Mouse (Mus musculus): ENCODE data around the gene Defb19. TPM values are rescaled to one million over a fixed set of nuclear protein-coding genes. Genes with fewer than 3 reads are reported as not detected.

Gene Defb19
- polyA plus RNA-seq, 1 experiment: not detected

DNA sequence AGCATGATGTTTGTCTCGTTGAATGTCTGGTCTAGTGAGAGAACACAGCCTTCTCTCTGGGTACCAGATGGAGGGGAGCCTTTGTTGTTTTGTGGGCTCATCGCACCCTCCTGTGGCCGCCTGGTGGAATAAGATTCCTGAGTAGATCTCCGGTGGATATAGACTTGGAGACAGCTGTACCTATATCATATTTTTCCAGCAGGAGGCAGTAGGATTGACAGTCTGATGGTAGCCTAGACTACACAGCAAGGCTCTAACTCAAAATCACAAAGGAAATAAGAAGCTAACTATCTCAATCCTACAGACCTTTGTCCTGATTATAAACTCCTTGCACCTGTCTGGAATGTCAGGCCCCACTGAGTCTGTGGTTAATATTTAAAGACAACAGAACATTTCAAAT is 35.4 kb downstream of the Defb19 start:
- TF ChIP-seq GATA1 (IDR thresholded peaks at IDR 0.05; ENCODE audit: low read length): no peak

DNA sequence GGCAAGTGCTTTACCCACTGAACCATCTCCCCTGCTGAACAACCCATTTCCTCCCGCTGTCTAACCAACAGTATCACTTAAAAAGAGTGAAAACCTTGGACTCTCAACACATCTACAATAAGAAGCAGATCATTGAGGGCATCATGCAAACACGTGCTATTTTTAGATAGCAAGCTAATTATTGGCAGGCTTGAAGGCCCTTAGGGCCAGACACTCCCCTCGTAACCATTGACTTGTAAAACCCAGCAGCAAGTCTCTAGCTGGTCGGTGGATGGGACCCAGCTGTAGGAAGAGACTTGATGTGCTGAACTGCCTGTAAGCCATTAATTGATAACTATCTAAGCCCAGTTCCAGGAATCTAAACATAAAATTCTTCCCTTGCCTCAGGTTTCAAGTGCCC is 36.6 kb downstream of the Defb19 start:
- no peak for TF ChIP-seq GATA1 (IDR thresholded peaks at IDR 0.05; ENCODE audit: low read length)

DNA sequence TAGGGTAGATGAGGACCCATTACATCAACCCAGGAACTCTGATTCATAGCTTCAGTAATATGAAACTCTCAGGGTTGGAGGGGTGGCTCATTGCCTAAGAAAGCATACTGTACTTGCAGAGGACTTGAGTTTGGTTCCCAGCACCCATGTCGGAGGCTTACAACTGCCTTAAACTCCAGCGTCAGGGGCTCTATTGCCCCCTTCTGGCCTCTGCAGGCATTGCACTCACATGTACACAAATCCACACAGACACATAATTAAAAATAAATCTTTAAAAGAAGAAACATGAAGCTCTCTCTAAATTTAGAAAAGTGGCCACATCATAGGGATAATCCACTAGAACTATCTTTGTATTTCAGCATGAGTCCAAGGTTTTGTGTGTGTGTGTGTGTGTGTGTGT is 37.2 kb downstream of the Defb19 start:
- no peak for TF ChIP-seq GATA1 (IDR thresholded peaks at IDR 0.05; ENCODE audit: low read length)

DNA sequence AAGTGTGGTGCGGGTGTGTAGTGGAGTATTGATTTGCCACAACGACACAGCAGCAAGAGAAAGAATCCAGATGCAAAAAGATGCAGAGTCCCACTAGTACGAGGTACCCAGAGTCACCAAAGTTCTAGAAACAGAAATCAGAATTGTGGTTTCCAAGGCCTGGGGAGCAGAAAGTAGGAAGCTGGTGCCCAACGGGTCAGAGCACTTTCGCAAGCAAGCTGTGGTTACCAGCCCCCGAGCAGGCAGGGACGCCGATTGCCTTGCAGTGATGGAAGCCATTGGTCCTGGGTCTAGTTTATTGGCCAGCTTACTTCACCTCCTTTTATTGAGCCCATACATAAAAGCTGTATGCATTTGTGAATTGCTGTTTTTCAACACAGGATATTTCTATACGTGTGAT is 38.1 kb downstream of the Defb19 start:
- TF ChIP-seq GATA1 (IDR thresholded peaks at IDR 0.05; ENCODE audit: low read length): no peak

DNA sequence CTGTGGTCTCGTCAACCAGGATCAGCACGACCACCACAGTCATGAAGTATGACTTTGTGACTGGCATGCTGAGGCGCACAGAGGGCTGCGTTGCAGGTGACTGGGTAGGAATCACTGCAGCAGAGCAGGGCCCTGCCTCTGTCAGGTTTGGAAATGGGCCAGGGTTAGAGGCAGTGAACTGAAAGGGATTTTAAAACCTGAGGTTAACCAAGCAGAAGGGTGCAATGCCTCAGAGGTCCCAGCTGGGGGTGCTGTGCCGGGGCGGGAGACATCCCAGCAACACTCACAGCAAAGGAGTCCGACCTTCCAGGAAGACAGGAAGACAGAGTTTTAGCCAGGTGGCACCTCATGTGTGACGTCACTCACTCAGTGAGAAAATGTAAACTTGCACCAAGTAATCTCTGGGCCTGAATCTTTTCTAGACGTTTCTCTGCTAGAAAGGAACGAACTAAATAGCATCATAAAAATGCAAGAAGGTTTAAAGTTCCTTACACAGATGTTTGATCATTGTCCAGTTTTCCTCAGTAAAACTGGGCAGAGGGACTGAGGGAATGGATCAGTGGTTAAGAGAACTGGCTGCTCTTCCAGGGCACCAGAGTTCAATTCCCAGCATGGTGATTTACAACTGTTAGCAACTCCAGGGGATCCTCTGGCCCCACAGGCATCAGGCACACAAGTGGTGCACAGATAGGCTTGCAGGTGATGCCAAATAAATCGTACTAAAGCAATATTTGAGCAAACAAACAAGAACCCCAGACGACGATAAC is 40.0 kb downstream of the Defb19 start, which contains the start of gene Defb29:
Gene Defb29, minus strand, starts transcription at position 155 of the 767 bp plus-strand sequence.
- no peak for TF ChIP-seq GATA1 (IDR thresholded peaks at IDR 0.05; ENCODE audit: low read length)

Other genes starting within 250 kb of the Defb19 start
- 246 and 263 TPM in 2 replicates for gene Rbck1, start 247.7 kb downstream of the Defb19 start, polyA plus RNA-seq (2012)
- gene Trib3, start 236.3 kb downstream of the Defb19 start, polyA plus RNA-seq (2012): 31.8 and 47.3 TPM in 2 replicates
- gene Nrsn2, start 203.7 kb downstream of the Defb19 start, polyA plus RNA-seq (2012): not detected in 2 replicates
- 55.7 and 57.5 TPM in 2 replicates for gene Sox12, start 182.2 kb downstream of the Defb19 start, polyA plus RNA-seq (2012)
- gene Zcchc3, start 165.3 kb downstream of the Defb19 start, polyA plus RNA-seq (2012): 23.4 and 24.1 TPM in 2 replicates
- gene 6820408C15Rik, start 164.7 kb downstream of the Defb19 start, polyA plus RNA-seq (2012): 0.06 and 0.08 TPM in 2 replicates
- not detected in 2 replicates for gene Defb23, start 115.7 kb downstream of the Defb19 start, polyA plus RNA-seq (2012)
- not detected in 2 replicates for gene Defb20, start 103.2 kb downstream of the Defb19 start, polyA plus RNA-seq (2012)
- not detected in 2 replicates for gene Defb22, start 90.2 kb downstream of the Defb19 start, polyA plus RNA-seq (2012)
- gene Defb26, start 68.6 kb downstream of the Defb19 start, polyA plus RNA-seq (2012): not detected in 2 replicates
- not detected in 2 replicates for gene Defb28, start 62.1 kb downstream of the Defb19 start, polyA plus RNA-seq (2012)
- gene Defb29, start 40.2 kb downstream of the Defb19 start, polyA plus RNA-seq (2012): not detected in 2 replicates
- gene Gm17416, start 11.0 kb downstream of the Defb19 start, polyA plus RNA-seq (2012): not detected in 2 replicates
- gene Defb21, start 7.6 kb downstream of the Defb19 start, polyA plus RNA-seq (2012): not detected in 2 replicates
- not detected in 2 replicates for gene Defb45, start 19.1 kb upstream of the Defb19 start, polyA plus RNA-seq (2012)
- not detected in 2 replicates for gene Defb36, start 24.0 kb upstream of the Defb19 start, polyA plus RNA-seq (2012)
- not detected in 2 replicates for gene Defb25, start 42.7 kb upstream of the Defb19 start, polyA plus RNA-seq (2012)
- not detected in 2 replicates for gene Rem1, start 46.6 kb upstream of the Defb19 start, polyA plus RNA-seq (2012)
- gene H13, start 89.1 kb upstream of the Defb19 start, polyA plus RNA-seq (2012): 60.8 and 72.1 TPM in 2 replicates
- gene Mcts2, start 106.7 kb upstream of the Defb19 start, polyA plus RNA-seq (2012): 1.6 and 2.6 TPM in 2 replicates
- gene Id1, start 155.9 kb upstream of the Defb19 start, polyA plus RNA-seq (2012): 53.4 and 64.9 TPM in 2 replicates
- gene Cox4i2, start 173.9 kb upstream of the Defb19 start, polyA plus RNA-seq (2012): not detected in 2 replicates

All from G1E-ER4 (cell line).